Mouse (Mus musculus): ENCODE results near the gene Bicral.

GRCm38 (mm10) chr17:46749282-46749681 lies 109.0 kb downstream of the Bicral start:
- TF ChIP-seq POLR2A (IDR thresholded peaks at IDR 0.05; ENCODE audit: borderline replicate concordance, extremely low read depth, low read depth, low read length) = no peak
- no peak for TF ChIP-seq CTCF (IDR thresholded peaks at IDR 0.05; ENCODE audit: insufficient read depth, low read length)
